Mouse (Mus musculus) erythroblast, embryonic 14.5 days (primary cell): Measurements from ENCODE around the gene Gm20521.

Experiments
- GATA1 ChIP-seq: IDR thresholded peaks from 2 replicates; pipeline ENCODE4 v1.6.1; 2012; ENCODE audit warnings: low read length, inconsistent platforms, mixed read lengths
- TAL1 ChIP-seq: IDR thresholded peaks from 3 replicates; pipeline ENCODE4 v1.6.1; 2012; ENCODE audit warnings: low read length, inconsistent platforms, mixed read lengths

DNA sequence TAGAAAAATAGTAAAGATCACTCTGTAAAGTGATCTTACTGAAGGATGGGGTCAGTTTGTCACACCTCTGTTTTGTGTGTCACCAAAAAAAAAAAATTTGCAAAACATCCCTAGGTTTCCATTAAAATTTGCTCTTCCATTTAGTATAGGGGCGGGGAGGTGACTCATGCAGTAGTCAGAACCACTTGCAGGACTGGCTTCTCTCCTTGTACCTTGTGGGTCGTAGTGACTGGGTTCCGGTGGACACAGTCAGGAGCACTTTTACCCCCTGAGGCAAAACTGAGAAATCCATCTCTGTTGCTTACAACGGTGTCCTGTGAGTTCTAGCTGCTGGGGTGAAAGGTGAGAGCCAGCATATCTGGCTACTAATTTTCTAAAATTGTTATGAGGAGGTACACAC lies 20.4 kb downstream of the Gm20521 start:
- TF ChIP-seq TAL1, result no peak
- no peak for TF ChIP-seq GATA1
